In genomic region chr11:12493791-12494190, GRCm38 (mm10) we compare ENCODE assay signal across 16 mouse cellular contexts.
"Had no signal": no experiment of that assay in that cellular context is flagged by ENCODE, and none has a peak within 500 bp of the region (broad histone marks: within the 10 kb centered on the region; RNA-seq: fewer than 3 reads in every experiment).

No protein-coding gene starts in this region.

- H3K4me2 ChIP-seq: neural tube, embryonic 13.5 days; neural tube, embryonic 15.5 days; stomach, embryonic 15.5 days had no signal

- DNase-seq: retina, postnatal 1 day; right cerebral cortex, adult 18-20 months; right cerebral cortex, postnatal 14 days; right cerebral cortex, postnatal 25 days; right cerebral cortex, postnatal 4 days; spleen, adult 18-20 months; thymus, adult 18-20 months; thymus, adult 2 months; thymus, postnatal 14 days; thymus, postnatal 25 days; thymus, postnatal 36 days; thymus, postnatal 4 days had no signal

- H3K4me1 ChIP-seq: neural tube, embryonic 13.5 days; neural tube, embryonic 15.5 days; stomach, embryonic 15.5 days had no signal

- H3K9me3 ChIP-seq: neural tube, embryonic 13.5 days; neural tube, embryonic 15.5 days; stomach, embryonic 15.5 days had no signal

- H3K36me3 ChIP-seq: neural tube, embryonic 13.5 days; neural tube, embryonic 15.5 days; stomach, embryonic 15.5 days had no signal

- H3K4me3 ChIP-seq: neural tube, embryonic 13.5 days; neural tube, embryonic 15.5 days; stomach, embryonic 15.5 days had no signal

- H3K9ac ChIP-seq: neural tube, embryonic 13.5 days; neural tube, embryonic 15.5 days; stomach, embryonic 15.5 days had no signal

- H3K27ac ChIP-seq: neural tube, embryonic 13.5 days; neural tube, embryonic 15.5 days; stomach, embryonic 15.5 days; stomach, postnatal 0 days had no signal

- H3K27me3 ChIP-seq: neural tube, embryonic 13.5 days; neural tube, embryonic 15.5 days; stomach, embryonic 15.5 days had no signal
